Mouse (Mus musculus): Measurements from ENCODE around the gene Qsox2.

DNA sequence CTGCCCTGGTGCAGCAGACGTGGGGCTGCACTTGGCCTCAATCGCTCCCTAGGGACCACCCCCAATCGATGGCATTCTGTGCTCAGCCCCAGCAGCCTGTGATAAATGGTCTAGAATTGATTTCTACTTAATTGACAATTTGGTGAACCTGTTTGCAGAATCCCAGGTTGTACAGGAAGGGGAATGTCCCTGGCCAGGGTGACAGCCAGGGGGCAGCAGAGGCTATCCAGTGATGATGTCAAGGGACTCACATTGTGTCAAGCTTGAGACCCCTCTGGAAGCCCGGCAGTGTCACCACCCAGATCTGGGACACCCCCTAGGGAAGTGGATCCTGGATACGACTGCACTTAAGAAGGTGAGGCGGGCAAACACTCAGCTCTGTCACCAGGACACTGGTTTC, 54.7 kb downstream of the Qsox2 start:
- no peak for TF ChIP-seq CHD2 (IDR thresholded peaks at IDR 0.05; ENCODE audit: low read depth, low read length)
- TF ChIP-seq MAFK (IDR thresholded peaks at IDR 0.05; ENCODE audit: insufficient read depth, low read depth, low read length): no peak
- TF ChIP-seq ZC3H11A (IDR thresholded peaks at IDR 0.05; ENCODE audit: borderline replicate concordance, low read depth, low read length): 0 out of 2 replicates have a peak, but pooled peaks have one; percentile 37
